Mouse (Mus musculus) kidney, postnatal 25 days (tissue): ENCODE measurements at regions not wholly inside any gene's neighbourhood (a gene's known extent, or its start where the extent isn't known, plus 50 kb on each side); places are given as distances from the start of the nearest gene placed in this dataset.

Source experiments
- DNase-seq, 2 experiments: peaks; one replicate each; pipeline ENCODE4 v3.0.0; 2021; ENCODE audit warnings: mixed read lengths in 2 of 2

DNA sequence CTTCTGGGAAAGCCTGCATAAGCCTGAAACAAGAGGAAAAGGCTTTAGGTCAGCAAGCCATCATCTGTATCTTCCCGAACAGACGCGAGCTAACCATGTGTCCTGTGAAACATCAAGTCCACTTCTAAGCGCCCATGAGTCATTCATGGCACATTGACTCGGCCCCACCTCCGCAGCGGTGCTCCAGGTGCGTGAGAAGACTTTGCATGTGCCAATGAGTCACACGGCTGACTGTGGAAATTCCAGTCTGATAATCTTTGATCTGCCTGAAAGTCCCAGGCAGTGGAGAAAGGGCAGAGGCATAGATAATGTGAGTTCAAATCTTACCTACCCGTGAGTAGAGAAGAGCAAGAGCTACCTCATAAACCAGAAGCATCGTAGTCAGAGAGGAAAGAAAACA lies 137.8 kb downstream of the Pfkfb3 start:
- no peak for DNase-seq

DNA sequence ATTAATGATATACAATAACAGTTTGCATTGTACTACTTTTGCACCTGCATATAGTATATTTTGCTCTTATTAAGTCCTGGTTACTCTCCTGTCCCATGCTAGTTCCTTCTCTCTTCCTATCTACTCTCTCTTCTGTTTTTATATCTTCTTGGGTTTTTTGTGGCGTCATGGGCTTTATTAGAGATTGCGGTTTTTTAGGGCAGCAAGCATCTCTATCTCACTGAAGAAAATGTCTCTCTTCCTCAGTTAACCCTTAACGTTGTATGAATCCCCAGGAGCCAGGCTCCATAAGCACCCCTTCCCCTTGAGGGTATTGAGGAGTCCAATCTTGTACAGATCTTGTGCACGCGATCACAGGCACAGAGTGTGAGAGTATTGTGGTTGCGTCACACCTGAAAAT lies 141.4 kb downstream of the Pfkfb3 start:
- no peak for DNase-seq

DNA sequence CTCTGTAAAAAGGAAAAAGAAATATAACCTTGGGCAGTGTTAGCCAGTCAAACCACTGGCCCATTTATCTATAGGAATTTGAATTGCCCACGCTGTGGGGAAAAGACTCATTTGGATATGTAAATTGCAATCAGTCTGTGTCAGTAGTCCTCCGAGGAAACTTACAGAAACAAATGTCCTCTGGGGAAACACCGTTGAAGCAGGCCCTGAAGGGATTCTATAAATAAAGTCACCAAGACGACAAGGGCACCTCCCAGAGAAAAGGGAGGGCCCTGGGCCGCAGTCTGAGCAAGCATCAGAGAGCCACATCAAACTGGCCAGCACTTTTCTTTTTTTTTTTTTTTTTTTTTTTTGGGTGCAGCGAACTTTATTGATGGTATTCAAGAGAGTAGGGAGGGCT lies 145.4 kb downstream of the Pfkfb3 start:
- no peak for DNase-seq

DNA sequence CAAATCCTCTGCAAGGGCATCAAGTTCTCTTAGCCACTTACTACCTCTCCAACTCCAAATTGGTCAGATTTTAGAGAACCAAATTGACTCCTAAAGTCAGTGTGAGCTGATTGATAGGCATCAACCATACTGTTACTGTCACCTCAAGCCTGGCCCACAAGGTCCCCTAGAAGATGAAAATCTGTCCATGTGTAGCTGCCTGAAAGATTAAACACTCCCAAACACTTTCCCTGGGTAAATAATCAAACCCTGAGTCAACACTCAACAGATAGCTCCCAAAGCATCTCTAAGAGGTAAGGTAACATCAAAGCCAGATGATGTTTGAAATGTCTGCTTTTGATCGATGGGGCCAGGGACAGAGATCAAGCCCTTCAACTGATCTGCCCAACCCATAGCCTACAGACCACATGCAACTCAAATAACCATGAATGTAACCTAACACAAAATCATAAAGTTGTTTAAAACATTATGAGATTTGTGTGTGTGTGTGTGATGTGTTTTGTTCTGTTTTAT lies 147.7 kb downstream of the Pfkfb3 start:
- DNase-seq = no peak

DNA sequence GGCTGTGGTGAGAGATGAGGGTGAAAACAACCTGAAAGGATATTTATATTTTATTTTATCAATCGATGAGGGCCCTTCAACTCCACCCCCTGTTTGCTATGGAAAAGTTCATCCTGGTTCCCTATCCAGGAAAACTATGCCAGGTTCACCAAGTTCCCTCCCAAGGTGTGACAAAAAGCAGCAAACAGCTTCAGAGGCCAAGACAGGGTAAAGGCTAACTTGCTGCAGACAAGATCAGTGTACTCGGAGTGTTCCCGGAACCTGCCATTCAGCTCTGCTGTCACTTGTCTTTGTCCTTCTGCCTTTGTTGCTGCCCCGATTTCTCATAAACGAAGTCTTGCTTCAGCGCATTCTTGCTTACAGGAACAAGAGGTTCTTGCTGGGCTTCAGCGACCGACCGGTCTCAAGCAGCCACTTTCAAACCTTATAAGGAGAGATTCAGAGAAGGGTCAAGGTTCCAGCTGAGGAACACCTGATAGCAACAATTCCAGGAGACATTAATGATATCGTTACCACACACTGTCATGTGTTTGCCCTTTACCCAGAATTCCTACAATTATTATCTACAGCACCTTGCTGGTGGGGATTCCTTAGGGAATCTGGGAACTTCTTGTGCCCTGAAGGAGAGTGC lies 151.5 kb downstream of the Pfkfb3 start:
- DNase-seq = peak; percentile 13 to 73

DNA sequence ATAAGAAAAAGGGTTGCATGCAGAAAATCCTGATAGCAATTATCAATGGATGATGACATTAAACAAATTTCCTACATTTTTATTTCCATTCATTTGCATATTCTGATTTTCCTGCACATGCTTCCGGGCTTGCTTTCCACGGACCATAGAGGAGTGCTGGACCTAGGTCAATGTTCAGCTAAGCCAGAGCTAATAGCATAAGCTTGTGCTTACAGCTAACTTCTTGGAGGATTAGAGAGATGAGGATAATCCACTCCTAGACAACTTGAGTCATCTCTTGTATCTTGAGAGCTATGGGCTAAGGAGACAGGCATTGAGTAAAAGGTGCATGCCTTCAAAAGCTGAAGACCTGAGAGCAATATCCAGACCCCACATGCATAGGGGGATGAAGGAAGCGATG lies 154.5 kb downstream of the Pfkfb3 start:
- DNase-seq = no peak

DNA sequence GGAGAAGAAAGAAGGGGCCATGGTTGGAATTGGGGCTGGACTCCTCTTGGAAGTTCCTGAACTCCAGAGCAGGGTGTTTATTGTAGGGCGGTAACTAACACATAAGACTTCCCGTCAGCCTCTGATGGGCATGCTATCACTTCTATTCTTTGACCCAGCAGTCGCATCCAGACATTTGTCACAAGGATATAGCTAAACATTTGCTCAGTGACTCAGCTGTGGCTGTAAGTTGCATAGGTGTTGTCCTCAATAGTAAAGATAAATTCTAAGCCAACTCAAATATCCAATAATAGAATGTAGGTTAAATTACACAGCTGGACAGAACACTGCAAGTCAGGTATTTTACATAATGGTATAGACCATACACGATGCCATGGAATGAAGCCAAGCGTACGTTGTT lies 154.9 kb downstream of the Pfkfb3 start:
- no peak for DNase-seq

DNA sequence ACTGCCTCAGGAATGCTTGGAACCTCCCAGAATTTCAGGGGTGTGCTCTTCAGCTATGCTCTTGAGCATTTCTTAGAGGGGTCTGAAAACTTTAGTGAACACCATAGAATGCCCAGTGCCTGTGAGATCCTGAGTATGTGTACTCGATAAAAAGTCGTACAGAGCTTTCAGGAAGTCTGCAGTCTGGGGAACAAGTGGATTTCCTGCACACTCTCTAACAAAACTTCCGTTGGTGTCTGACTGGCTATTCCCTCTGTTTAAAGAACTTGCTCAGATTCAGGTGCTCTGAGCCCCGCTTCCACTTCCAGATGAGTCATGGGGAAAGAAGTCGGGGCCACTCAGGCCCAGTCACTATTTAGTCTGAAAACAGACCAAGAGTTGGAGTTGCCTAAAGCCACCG lies 155.5 kb downstream of the Pfkfb3 start:
- no peak for DNase-seq

DNA sequence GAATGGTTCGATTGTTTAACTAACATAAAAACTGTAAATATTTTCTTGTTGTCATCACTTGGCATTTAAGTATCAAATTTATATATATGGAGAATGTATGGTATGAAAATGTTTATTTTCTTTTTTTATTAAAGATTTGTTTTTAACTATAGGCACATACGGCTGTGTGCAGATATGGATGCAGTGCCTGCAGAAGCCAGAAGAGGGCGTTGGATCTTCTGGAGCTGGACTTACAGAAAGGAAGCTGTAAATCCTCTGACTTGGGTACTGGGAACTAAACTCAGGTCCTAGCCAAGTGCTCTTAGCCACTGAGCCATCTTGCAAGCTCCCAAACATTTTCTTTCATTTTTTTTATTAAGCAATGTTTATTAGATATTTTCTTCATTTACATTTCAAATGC lies 157.0 kb downstream of the Pfkfb3 start:
- no peak for DNase-seq

DNA sequence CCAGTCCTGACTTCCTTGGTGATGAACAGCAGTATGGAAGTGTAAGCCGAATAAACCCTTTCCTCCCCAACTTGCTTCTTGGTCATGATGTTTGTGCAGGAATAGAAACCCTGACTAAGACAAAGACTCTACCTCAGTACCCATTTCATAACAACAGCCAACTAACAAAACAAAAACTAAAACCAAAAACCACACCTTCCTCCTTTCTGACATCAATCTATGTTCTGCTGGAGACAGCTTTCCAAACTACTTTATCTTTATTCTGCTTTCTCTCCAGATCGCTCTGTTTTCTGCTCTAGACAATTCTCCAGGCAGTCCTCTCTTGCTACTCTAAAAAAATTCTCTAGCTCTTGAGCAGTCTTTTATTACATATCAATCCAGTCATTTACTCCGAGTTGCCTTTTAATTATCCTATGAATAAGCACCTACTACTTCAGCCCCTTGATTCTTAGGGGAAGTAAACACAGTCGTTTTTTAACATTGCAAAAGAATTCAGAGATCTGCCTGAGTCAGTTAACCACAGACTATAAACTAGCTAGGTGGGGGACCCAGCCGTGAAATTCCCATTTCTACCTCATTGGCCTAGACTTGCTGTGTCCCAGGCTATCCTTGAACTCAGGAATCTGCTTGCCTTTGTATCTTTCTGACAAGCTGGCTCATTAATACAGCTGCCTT lies 159.1 kb downstream of the Pfkfb3 start:
- no peak for DNase-seq

DNA sequence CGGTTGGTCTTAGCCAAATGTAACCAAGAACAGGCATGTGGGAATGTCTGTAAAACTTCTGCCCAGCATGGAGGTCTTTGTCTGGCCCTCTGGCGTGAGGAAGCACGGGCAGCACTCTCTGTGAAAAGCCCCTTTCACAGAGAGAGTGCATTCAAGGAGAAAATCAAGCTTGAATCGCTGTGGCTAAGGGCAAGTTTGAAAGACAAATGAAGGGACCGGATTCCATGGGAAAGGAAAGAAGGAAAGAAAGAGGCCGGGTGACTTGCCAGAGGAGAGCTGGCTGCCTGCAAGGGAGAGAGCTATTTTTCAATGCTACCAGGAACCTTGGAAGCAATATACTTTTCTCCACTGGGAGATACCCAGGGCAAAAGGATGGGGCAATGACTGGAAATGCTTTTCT lies 162.2 kb downstream of the Pfkfb3 start:
- DNase-seq = no peak

DNA sequence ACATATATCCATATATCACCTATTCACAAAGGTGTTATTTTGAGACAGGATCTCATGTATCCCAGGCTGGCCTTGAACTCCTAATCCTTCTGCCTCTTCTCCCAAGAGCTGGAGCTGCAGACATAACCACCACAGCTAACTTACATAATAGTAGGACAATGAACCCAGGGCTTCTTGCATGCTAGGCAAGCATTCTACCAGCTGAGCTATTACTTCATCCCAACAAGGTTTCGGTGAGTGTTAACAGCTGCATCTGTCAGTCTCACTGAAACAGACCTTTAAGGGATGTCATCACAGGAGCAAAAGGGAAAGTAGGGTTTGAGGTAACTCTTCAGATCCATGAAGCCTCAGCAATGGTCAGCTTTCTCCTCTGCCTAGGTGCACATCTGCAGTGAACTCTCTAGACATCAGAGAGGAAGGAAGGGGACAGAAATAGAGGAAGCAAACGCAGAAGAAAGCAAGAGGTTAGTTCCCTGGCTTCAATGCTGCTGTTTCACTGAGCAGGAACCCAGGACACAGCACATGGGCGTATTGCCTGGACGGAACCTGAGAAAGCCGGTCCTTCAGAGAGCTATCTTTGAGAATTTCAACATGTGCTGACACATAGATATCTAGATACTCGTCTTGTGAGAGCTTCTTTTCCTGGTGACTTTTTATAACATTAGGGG lies 163.1 kb downstream of the Pfkfb3 start:
- DNase-seq = no peak

DNA sequence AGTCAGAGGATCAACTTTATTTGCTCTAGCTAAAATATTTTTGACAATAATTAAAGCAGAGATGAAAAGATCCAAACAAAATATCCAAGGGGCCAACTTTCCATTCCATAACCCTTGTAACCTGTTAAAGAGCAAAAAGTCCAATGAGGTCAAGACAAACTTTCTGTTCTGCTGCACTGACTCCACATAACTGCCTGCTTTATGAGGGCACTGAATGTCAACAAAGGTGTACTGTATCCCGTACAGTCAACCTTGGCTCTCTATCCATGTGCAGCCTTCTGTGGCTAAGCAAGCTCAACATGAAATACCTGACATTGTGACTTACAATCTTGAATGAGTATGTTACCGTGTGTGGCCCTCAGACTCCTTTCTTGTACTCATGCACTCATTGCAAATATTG lies 166.3 kb downstream of the Pfkfb3 start:
- peak in 1 of 2 experiments; percentile 40 for DNase-seq

DNA sequence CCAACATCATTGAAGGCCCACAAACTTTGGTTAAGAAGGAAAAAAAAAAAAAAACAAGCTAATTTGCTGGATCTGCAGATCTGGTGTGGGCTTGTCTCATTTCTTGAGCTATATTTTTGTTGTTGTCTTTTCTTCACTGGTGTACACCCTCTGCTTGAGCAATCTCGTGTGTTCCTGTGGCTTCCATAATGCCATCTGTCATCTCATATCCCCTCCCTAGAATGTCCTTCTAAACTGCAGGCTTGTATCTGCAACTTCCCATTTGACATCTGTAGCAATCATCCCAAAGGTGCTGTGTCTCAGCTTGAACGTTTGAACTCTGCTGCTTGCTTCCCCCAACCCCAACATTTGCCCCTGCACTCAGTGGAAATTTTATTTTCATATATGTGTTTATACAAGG lies 170.1 kb downstream of the Pfkfb3 start:
- no peak for DNase-seq

DNA sequence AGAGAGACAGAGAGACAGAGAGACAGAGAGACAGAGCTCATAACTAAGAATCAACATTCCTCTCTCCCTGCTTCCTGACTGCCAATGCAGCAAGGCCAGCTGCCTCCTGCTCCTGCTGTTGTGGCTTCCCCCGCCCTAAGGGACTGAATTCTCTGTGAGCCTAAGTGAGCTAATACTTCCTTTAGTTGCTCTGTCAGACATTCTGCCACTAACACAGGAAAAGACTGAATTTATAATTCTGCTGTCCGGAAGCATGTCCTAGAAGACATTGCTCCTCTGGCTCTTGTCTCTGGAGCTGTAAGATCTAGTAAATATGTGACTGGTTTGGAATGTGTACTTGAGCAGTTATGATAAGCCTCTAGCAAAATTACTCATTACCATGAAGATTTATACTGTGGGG lies 176.7 kb downstream of the Pfkfb3 start:
- DNase-seq = peak; percentile 57 to 78

DNA sequence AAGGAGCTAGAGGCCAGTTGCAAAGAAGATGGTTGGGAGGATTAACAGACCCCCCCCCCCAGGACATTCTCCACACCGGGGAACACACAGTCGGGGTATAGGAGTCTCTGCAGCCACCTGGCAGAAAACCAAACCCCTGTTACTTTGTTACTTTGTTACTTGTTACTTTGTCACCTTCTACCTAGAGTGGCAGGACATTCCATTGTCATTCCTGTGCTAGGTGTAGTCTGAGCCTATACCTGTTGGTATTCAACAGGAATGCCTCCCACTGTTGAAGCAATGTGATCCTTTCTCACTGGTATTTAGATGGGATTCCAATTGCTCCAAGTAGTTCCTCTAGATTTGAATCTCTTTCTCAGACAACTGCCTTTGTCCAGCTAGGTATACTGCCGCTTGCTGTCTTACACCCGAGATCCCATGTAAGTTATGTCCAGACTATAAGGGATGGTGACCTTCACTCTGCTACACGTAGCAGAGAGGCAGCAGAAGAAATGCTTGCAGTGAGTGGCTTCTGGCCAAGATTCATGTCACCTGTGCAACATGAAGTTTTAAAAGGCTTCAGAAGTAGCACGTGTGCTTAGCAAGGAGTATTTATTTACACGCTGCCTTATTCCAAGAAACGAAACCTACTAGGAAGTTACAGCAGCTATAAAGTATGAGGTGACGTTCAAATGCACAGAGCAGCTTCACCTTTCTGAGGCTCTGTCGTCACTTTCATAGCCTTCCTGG lies 178.0 kb downstream of the Pfkfb3 start:
- peak; percentile 47 to 61 for DNase-seq

DNA sequence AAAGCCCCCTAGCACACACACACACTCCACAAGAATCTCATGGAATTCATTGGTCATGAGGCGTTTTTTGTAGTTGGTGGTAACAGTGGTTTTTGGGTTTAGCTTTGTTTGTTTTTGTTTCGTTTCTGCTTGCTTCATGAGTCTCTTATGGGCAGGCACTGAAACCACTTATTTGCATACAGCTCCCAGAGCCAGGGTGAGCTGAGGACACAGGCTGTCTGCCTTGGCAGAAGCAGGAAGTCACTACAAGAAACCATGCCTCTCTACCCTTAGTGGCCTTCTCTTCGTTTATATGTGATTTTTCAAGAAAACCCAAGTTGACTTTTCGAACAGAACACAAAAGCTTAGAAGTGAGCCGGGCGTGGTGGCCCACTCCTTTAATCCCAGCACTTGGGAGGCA lies 178.8 kb downstream of the Pfkfb3 start:
- DNase-seq = peak; percentile 73 to 91

DNA sequence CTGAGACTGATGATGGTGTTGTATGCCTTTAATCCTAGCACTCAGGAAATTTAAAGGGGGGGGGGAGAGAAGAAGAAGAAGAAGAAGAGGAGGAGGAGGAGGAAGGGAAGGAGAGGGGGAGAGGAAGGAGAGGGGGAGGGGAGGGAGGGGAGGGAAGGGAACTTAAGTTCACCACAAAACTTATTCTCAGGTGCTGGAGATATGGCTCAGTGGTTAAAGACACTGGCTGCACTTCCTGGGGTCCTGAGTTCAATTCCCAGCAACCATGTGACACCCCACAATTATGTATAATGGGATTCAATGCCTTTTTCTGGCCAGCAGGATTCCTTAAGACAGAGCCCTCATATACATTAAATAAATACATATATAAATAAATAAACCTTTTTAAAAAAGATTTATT lies 183.6 kb downstream of the Pfkfb3 start:
- no peak for DNase-seq

DNA sequence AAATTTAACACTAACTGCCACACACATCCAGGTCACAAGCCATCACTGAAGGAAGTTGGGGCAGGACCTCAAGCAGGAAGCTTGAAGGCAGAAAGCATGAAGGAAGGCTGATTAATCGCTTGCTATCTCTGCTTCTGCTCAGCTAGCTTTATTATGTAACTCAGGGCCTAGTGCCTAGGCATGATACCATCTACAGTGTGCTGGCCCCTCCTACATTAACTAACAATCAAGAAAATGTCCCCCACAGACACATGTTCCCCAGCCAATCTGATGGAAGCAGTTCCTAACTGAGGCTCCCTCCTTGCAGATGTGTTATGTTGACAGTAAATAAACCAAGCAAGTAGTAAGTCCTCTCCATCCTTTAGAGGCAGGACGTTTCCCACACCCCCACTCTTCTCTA lies 186.6 kb downstream of the Pfkfb3 start:
- DNase-seq = peak in 1 of 2 experiments; percentile 32

DNA sequence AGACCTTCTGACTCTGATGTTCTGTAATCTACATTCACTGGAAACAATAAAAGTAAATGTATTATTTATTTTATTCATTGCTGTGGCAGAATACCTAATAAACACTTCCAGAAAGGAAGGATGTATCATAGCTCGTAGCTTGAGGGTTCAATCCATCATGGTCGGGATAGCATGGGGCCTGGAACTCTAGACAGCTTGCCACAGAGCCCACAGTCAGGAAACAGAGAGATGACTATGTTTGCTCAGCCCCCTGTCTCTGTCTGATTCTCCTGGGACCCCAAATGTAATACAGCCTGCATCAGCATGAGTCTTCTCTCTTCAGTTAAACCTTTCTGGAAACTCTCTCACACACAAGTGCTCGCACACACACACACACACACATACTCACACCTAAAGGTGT lies 188.1 kb downstream of the Pfkfb3 start:
- DNase-seq = no peak

DNA sequence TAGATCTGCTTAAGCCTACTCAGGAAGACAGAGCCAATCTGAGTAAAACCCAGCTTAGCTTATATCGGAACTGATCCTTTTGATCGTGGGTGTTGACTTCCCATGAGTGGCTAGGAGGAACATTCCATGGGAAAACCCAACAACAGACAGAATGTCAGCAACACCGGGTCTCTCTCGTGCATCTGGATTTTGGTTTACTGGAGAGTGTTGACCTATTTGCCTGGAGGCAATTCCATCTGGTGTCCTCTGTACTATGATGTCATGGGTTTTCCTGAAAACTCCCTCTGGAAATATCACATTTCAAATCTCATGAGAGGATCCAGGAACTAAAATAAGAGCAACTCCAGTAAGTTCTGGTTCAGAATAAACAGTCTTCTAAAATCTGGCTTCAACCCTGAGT lies 188.5 kb downstream of the Pfkfb3 start:
- DNase-seq = no peak

DNA sequence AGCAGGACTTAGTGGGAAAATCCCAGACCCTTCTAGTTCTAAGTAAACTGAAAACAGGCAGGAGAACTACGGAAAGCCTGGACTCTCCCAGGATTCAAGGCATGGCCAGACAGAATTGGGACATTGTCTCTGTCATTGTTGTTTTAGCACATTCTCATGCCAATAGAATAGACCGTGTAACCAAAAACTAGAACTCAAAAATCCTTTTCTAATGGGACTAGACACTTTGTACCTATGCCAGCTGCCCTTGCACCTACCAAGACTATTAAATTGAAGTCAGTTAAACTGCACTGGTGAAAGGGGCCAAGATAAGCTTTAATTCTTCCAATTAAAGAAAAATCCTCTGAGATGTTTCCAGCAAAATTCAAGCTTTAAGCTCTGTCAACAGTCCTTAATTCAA lies 189.8 kb downstream of the Pfkfb3 start:
- no peak for DNase-seq

DNA sequence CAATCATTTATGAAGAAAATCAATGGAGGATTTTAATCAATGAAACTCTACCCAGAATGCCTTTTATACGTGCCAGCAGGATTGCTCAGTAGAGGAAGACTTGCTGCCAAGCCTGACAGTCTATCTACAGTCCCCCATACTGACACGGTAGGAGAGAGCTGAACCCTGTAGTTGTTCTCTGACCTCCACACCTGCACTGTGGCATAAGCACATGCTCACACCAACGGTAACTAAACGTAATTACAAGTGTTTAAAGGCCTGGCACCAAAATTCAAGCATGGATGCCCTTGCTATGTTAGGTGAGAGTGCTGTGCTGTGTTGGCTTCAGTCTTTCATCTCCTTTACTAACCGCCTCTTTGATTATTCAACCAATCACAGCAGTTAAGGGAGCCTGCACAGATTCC lies 190.8 kb downstream of the Pfkfb3 start:
- DNase-seq = no peak
